Mouse (Mus musculus) heart, adult 2 months (tissue): Measurements from ENCODE around the gene Rpgrip1l. TPM values are rescaled to one million over a fixed set of nuclear protein-coding genes. Genes with fewer than 3 reads are reported as not detected.

ENCODE experiments used
- DNase-seq, 2 experiments: peaks; one replicate each; pipeline ENCODE4 v3.0.0; 2021
- H3K27ac ChIP-seq: fragments of 200-600 bp; 2 replicates; pipeline ENCODE4 v1.8.1; 2022
- H3K27me3 ChIP-seq: fragments of 200-500 bp; 2 replicates; pipeline ENCODE4 v1.6.1; 2012; ENCODE audit warnings: mild to moderate bottlenecking, low read length, inconsistent platforms, mixed read lengths; ENCODE audit not compliant: control insufficient read depth, insufficient read depth
- H3K36me3 ChIP-seq: fragments of 200-500 bp; 2 replicates; pipeline ENCODE4 v1.6.1; 2012; ENCODE audit warnings: low read length, inconsistent platforms; ENCODE audit not compliant: control insufficient read depth, insufficient read depth
- H3K4me1 ChIP-seq: fragments of 200-500 bp; 2 replicates; pipeline ENCODE4 v1.6.1; 2011; ENCODE audit warnings: low read length; ENCODE audit not compliant: control insufficient read depth, insufficient read depth
- H3K4me3 ChIP-seq: fragments of 200-600 bp; 2 replicates; pipeline ENCODE4 v1.8.1; 2022
- H3K79me2 ChIP-seq: fragments of 200-500 bp; replicated peaks from 2 replicates; pipeline ENCODE4 v1.6.1; 2012; ENCODE audit warnings: mild to moderate bottlenecking, inconsistent platforms, low read length, moderate library complexity, mixed read lengths; ENCODE audit not compliant: control insufficient read depth, insufficient read depth
- H3K9ac ChIP-seq: fragments of 200-500 bp; 2 replicates; pipeline ENCODE4 v1.6.1; 2012; ENCODE audit warnings: low read depth, mild to moderate bottlenecking, control low read depth, inconsistent platforms, low read length, mixed read lengths
- CTCF ChIP-seq: fragments of 200-600 bp; IDR thresholded peaks from 2 replicates; pipeline ENCODE4 v1.8.1; 2022; ENCODE audit warnings: antibody characterized with exemption, mild to moderate bottlenecking, moderate library complexity
- EP300 ChIP-seq: fragments of 200-500 bp; IDR thresholded peaks from 2 replicates; pipeline ENCODE4 v1.6.1; 2011; ENCODE audit warnings: low read depth, low read length, control low read depth; ENCODE audit not compliant: insufficient read depth
- POLR2A ChIP-seq: fragments of 200-500 bp; IDR thresholded peaks from 2 replicates; pipeline ENCODE4 v1.6.1; 2011; ENCODE audit warnings: mild to moderate bottlenecking, low read depth, low read length, control low read depth; ENCODE audit not compliant: insufficient read depth
- WGBS: fragments of 180-500 bp; shearing (Covaris S2); methylation state at CpG from one replicate; pipeline ENCODE4 v1.1.7; 2018; 5-methylcytosine and 5-hydroxymethylcytosine counted together
- intact Hi-C: fragments of 180-260 bp; cut with DNase I; formaldehyde crosslinking; loops from one replicate; pipeline ENCODE4 v1.15.1; 2025
- polyA plus RNA-seq: library from polyadenylated mRNA; depleted of rRNA; stranded (reverse); fragments of >200 nt; gene quantifications from 2 replicates; pipeline ENCODE4 v1.2.3, GENCODE M21; 2012
- total RNA-seq, 2 experiments: library from RNA; stranded (reverse); gene quantifications; 2 replicates each; pipeline ENCODE4 v1.2.3; 2021

Gene Rpgrip1l
- total and polyA plus RNA-seq, 3 experiments, result 0.88 to 3.6 (median 3.2) TPM

GRCm38 (mm10) chr8:91217062-91217905 lies 95.8 kb downstream of the Rpgrip1l start:
- WGBS, result 93% methylated on average over 5 of the region's 5 CpGs

DNA sequence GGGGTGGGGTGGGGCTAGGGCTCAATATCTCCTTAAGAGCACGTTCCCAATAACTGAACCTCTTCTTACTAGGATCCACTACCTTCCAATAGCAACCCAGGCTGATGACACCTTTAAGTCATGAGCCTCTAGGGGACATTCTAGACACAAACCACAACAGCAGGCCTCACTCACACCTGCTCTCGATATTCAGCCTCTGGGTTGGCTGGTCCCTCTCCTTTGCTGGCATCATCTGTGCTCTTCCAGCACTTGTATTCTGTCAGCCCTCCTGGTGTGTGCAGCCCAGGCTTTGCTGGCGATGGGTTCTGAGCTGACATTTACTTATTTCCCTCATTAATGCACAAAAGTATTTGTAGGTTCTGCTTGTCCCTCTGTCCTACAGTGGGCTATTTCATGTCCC lies 98.8 kb downstream of the Rpgrip1l start:
- Histone ChIP-seq H3K36me3 (no peaks in the 10 kb centered on the region), H3K4me3 (no peak overlapping the region), H3K9ac (no peak overlapping the region), H3K4me1 (no peaks in the 10 kb centered on the region), H3K79me2 (no peaks in the 10 kb centered on the region), H3K27me3 (no peaks in the 10 kb centered on the region), H3K27ac (no peak overlapping the region)
- WGBS, result 80% methylated on average over 3 of the region's 3 CpGs
- TF ChIP-seq CTCF, result no peak
- no peak for TF ChIP-seq EP300
- TF ChIP-seq POLR2A, result no peak
- DNase-seq, result no peak
- intact Hi-C loops, result no loop called here

More at GRCm38 (mm10) chr8:91217062-91217905, 95.8 kb downstream of the Rpgrip1l start:
- no peak overlapping the region for H3K27ac ChIP-seq
- H3K36me3 ChIP-seq, result no peaks in the 10 kb centered on the region
- H3K79me2 ChIP-seq, result no peaks in the 10 kb centered on the region
- no peak overlapping the region for H3K9ac ChIP-seq
- DNase-seq, result no peak
- H3K4me1 ChIP-seq, result no peaks in the 10 kb centered on the region
- no peaks in the 10 kb centered on the region for H3K27me3 ChIP-seq
- intact Hi-C loops, result no loop called here
- H3K4me3 ChIP-seq, result no peak overlapping the region
- no peak for TF ChIP-seq CTCF

DNA sequence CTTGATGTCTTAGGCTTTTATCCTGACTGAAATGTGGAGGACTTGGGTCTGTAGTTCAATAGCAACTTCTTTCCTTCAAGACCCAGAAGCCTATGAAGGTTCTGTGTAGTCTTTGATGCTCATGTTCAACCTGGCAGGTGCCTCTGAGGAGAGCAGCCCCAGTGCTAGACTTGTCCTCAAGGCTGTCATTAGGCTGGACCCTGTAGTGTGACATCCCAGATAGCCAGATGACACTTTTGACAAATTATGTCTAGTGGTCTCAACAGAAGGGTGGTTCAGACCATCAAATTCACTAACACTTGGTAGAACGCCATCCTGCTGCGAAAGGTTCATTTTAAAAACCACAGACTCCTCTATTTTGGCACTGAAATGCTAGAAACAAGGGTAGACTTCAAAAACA lies 100.1 kb downstream of the Rpgrip1l start:
- Histone ChIP-seq H3K27ac (no peak overlapping the region), H3K9ac (no peak overlapping the region), H3K79me2 (no peaks in the 10 kb centered on the region), H3K36me3 (no peaks in the 10 kb centered on the region), H3K4me1 (no peaks in the 10 kb centered on the region), H3K27me3 (no peaks in the 10 kb centered on the region), H3K4me3 (no peak overlapping the region)
- TF ChIP-seq CTCF, result no peak
- no peak for TF ChIP-seq EP300
- no peak for TF ChIP-seq POLR2A
- intact Hi-C loops, result no loop called here
- DNase-seq, result no peak
- 91% methylated on average over 2 of the region's 2 CpGs for WGBS

DNA sequence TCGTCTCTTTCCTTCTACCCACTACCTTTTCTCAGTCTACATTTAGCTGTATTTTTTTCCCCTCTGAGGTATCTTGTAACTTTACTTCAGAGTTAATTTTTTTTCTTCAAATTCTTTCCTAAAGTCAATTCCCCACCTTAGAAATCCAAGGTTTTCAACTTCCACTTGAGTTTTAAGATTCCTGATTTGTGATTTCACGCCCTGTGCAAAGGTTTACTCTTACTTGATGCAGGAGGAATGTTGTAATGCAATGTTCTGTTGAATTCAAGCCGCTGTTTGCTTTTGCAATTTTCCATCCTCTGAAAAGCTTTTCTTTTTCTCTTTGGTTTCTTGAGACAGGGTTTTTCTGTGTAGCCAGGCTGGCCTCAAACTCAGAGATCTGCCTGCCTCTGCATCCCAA lies 103.4 kb downstream of the Rpgrip1l start:
- 82% methylated on average over 3 of the region's 3 CpGs for WGBS
- Histone ChIP-seq H3K36me3 (no peaks in the 10 kb centered on the region), H3K79me2 (no peaks in the 10 kb centered on the region), H3K4me1 (no peaks in the 10 kb centered on the region), H3K9ac (no peak overlapping the region), H3K27ac (no peak overlapping the region), H3K4me3 (no peak overlapping the region), H3K27me3 (no peaks in the 10 kb centered on the region)
- TF ChIP-seq POLR2A (no peak), EP300 (no peak), CTCF (no peak)
- intact Hi-C loops, result no loop called here
- DNase-seq, result no peak

- Histone ChIP-seq H3K4me3 (no peak overlapping the region), H3K9ac (no peak overlapping the region), H3K79me2 (no peaks in the 10 kb centered on the region), H3K27me3 (no peaks in the 10 kb centered on the region), H3K36me3 (no peaks in the 10 kb centered on the region), H3K4me1 (no peaks in the 10 kb centered on the region), H3K27ac (no peak overlapping the region)
- 62% methylated on average over 2 of the region's 2 CpGs for WGBS
- TF ChIP-seq POLR2A (no peak), CTCF (no peak), EP300 (no peak)
- intact Hi-C loops, result no loop called here
- no peak for DNase-seq
Measured at GRCm38 (mm10) chr8:91207676-91208075, 105.4 kb downstream of the Rpgrip1l start.

DNA sequence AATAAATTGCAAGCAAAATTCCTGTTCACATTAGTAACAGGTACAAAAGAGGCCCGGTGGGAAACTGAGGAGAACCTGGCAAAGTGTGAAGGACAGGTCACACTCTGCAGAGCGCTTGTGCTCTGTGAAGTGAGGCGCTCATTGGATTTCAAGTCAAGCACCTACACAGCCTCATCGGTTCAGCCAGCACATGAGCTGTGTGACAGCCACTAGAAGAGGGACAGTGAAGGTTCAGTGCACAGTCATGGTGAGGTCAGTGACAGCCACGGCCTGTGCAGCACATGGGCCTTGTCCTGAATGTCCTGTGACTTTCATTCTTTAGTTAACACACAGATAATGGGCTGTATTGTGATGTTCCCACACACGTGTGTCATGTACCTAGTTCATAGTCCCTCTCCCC lies 107.2 kb downstream of the Rpgrip1l start:
- DNase-seq, result no peak
- TF ChIP-seq EP300, result no peak
- TF ChIP-seq POLR2A, result no peak
- TF ChIP-seq CTCF, result no peak
- H3K27me3 ChIP-seq, result no peaks in the 10 kb centered on the region
- WGBS, result 79% methylated on average over 6 of the region's 6 CpGs
- no peaks in the 10 kb centered on the region for H3K4me1 ChIP-seq
- H3K4me3 ChIP-seq, result no peak overlapping the region
- intact Hi-C loops, result no loop called here
- no peak overlapping the region for H3K9ac ChIP-seq
- no peaks in the 10 kb centered on the region for H3K36me3 ChIP-seq
- no peaks in the 10 kb centered on the region for H3K79me2 ChIP-seq
- no peak overlapping the region for H3K27ac ChIP-seq
